Mouse (Mus musculus): Measurements from ENCODE around the gene Dlx5.

Dlx5 gene

DNA sequence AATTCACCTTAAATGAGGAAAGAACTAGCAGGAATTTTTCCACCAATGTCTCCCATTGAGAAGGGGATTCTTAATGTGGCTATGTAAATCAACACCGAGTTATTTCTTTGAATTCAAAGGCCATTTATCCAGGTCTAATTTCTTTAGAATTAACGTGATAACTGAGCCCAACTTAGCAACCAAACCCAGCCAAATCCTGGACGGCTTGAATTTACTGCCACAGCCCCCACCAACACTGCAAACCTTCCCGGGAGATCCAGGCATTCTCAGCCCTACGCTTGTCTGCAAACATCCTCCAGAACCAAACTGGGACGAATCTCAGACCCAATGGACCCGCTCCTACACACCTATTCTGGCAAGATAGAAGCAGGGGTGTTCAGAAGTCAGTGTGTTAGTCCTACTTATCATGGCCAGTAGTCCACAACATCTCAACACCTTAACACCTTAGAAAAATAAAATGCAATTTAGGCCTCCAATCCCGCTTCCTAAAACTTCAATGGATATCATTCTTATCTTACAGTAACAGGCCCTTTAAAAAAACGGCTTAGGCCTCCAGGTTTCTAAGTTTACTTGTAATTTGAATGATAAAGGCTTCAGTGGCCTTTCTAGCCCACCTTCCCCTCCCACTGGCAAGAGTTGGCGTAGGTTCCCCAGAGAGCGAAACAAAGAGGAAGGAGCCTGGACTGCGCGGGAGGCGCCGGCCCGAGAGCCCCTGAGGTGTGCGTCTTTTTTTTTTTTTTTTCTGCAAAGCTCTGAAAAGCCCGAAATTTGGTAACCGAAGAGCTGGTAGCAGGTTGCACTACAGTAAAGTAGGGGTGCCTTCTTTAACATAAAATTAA, 22.6 kb downstream of the Dlx5 start:
- no peak for DNase-seq

DNA sequence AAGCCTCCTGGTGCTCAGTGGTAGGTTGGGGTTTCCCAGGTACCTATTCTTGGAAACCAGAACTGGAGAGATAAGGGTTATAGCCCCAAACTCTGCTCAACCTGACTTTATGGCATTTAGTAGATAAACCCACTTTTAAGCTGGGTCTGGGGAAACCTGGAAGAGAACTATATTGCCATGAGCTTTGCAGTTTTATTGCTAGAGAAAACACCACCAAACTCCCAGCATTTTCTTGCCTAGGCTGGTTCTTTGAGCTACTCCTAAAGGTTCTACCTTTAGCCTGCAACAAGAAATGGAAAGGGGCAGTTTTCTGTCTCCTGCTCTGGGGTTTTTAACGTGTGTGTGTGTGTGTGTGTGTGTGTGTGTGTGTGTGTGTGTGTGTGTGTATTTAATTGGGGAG, 23.3 kb downstream of the Dlx5 start:
- DNase-seq, result no peak

DNA sequence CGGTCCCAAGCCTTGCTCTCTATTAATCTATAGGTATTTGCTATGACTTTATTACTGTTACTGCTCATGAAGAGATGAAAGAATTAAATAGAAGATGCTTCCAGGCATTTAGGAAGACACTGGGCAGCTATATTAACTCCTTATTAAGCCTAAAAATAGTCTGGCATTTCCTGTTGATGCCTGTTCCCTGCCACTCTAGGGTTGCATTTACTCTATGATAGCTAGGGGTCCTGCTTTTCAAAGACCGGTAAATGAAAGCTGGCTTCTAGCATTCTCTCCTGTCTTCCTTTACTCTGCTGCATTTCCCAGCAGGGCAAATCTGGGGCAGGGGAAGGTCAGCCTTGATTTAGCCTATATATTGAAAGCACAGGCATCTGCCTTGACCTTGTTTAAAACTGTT, 24.1 kb downstream of the Dlx5 start:
- no peak for DNase-seq

GRCm38 (mm10) chr6:6856881-6857280, 25.0 kb downstream of the Dlx5 start:
- no peak for DNase-seq

GRCm38 (mm10) chr6:6856316-6856715, 25.6 kb downstream of the Dlx5 start:
- no peak for DNase-seq

- no peak for DNase-seq
Measured at GRCm38 (mm10) chr6:6855746-6856185, 26.1 kb downstream of the Dlx5 start.

DNA sequence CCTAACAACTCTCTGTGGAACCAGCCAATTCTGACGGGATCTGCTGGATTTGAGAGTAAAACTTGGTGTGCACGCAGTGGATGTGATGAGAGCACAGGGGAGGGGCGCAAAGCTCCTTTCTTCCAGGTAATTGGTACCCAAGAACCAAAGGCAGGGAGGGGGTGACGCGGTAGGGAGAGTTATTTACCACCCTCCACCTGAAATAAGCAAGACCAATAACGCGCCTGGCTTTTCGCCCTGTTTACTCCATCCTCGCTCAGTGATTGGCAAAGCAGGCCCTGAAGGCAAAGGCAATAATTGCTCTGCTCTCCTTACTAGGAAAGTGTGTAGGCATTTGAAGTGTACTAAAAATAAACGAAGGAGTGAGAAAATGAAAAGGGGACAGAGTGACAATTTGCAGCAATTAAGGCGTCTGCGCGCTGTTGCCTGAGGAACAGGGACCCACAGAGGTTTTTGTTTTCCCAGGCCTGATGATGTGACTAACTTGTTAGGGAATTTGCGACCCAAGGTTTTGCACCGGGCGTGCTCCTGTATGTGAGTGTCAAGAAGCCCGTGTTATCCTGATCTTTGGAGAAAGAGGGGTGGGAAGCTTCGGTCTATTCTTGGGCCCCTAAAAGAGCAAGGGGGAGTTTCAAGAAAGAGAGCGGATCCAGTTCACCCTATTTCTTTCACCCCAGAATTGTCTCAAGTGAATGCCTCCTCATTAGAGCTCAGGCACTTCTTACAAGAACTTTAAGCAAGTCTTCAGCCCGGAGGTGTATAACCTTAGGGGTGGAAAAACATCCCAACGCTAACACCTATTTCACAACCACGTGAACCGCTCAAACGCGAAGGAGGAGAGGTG, 26.8 kb downstream of the Dlx5 start:
- no peak for DNase-seq

- no peak for DNase-seq
Measured at GRCm38 (mm10) chr6:6854176-6854575, 27.7 kb downstream of the Dlx5 start.

DNA sequence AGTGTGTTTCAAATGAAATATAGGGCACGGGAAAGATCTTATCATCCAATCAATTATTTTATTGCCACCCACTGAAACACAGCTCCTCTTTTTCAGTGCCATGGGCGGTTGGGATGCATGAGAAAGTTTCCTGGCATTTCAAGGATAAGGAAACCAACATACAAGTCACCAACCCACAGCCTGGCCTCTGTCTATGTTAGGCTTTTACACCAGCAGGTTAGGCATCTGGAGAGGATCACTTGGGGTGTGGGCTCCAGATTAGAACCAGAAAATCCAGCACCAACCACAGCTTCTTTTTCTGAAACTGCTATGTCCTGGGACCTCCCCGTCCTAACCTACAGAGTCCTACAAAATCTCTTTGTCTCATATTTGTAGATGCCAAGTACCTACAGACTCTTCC, 28.9 kb downstream of the Dlx5 start:
- no peak for DNase-seq

- DNase-seq, result no peak
Measured at GRCm38 (mm10) chr6:6851166-6851565, 30.7 kb downstream of the Dlx5 start.

GRCm38 (mm10) chr6:6850324-6851060, 31.4 kb downstream of the Dlx5 start:
- DNase-seq, result no peak

- no peak for DNase-seq
Measured at GRCm38 (mm10) chr6:6849744-6850143, 32.1 kb downstream of the Dlx5 start.

GRCm38 (mm10) chr6:6848541-6848940, 33.3 kb downstream of the Dlx5 start:
- DNase-seq, result no peak

- DNase-seq, result no peak
Measured at GRCm38 (mm10) chr6:6833301-6833700, 48.6 kb downstream of the Dlx5 start.

- no peak for DNase-seq
Measured at GRCm38 (mm10) chr6:6830446-6830845, 51.4 kb downstream of the Dlx5 start.
